Mouse (Mus musculus) fat pad, adult 2 months (tissue): ENCODE data around the gene Ulk2.
"Not testable (repeated sequence)": the region's sequence is repeated elsewhere in the genome, so short reads cannot be mapped to it uniquely, and the experiment has no call there.

Experiments used
- DNase-seq: peaks from one replicate; pipeline ENCODE4 v3.0.0-alpha.2; 2011; ENCODE audit warnings: low read depth, low spot score; ENCODE audit errors: extremely low read depth

The Ulk2 gene

GRCm38 (mm10) chr11:61854988-61855411 is at the start of gene Ulk2:
Ulk2 (minus strand) TSS chr11:61855073.
- no peak for DNase-seq

- DNase-seq, result peak; percentile 25
Observed at GRCm38 (mm10) chr11:61882183-61882582, 27.3 kb upstream of the Ulk2 start.

GRCm38 (mm10) chr11:61879921-61880320 is 25.0 kb upstream of the Ulk2 start:
- no peak for DNase-seq

- no peak for DNase-seq
Observed at GRCm38 (mm10) chr11:61871881-61872280, 17.0 kb upstream of the Ulk2 start.

GRCm38 (mm10) chr11:61866856-61867255 is 12.0 kb upstream of the Ulk2 start:
- no peak for DNase-seq

- DNase-seq, result no peak
Observed at GRCm38 (mm10) chr11:61861781-61862547, 7.1 kb upstream of the Ulk2 start.

- no peak for DNase-seq
Observed at GRCm38 (mm10) chr11:61859316-61859715, 4.4 kb upstream of the Ulk2 start.

GRCm38 (mm10) chr11:61855539-61855938 is 666 bp upstream of the Ulk2 start:
- no peak for DNase-seq

- DNase-seq, result no peak
Observed at GRCm38 (mm10) chr11:61854211-61854987, 474 bp downstream of the Ulk2 start.

GRCm38 (mm10) chr11:61853659-61854058 is 1.2 kb downstream of the Ulk2 start:
- no peak for DNase-seq

GRCm38 (mm10) chr11:61852916-61853315 is 2.0 kb downstream of the Ulk2 start:
- no peak for DNase-seq

GRCm38 (mm10) chr11:61851195-61851594 is 3.7 kb downstream of the Ulk2 start:
- no peak for DNase-seq

GRCm38 (mm10) chr11:61840663-61841062 is 14.2 kb downstream of the Ulk2 start:
- not testable (repeated sequence) for DNase-seq

- no peak for DNase-seq
Observed at GRCm38 (mm10) chr11:61839940-61840339, 14.9 kb downstream of the Ulk2 start.

GRCm38 (mm10) chr11:61839182-61839581 is 15.7 kb downstream of the Ulk2 start:
- no peak for DNase-seq

GRCm38 (mm10) chr11:61809793-61810192 is 45.1 kb downstream of the Ulk2 start:
- DNase-seq, result no peak

- DNase-seq, result no peak
Observed at GRCm38 (mm10) chr11:61808551-61809117, 46.2 kb downstream of the Ulk2 start.

GRCm38 (mm10) chr11:61793441-61793840 is 61.4 kb downstream of the Ulk2 start:
- DNase-seq, result no peak

GRCm38 (mm10) chr11:61788550-61788949 is 66.3 kb downstream of the Ulk2 start:
- no peak for DNase-seq

GRCm38 (mm10) chr11:61782526-61782925 is 72.3 kb downstream of the Ulk2 start:
- DNase-seq, result not testable (repeated sequence)

- no peak for DNase-seq
Observed at GRCm38 (mm10) chr11:61774551-61775149, 80.2 kb downstream of the Ulk2 start.
